Mouse (Mus musculus) limb, embryonic 13.5 days (tissue): ENCODE data around the gene Bcs1l. TPM values are rescaled to one million over a fixed set of nuclear protein-coding genes. Genes with fewer than 3 reads are reported as not detected.

ENCODE experiments used
- ATAC-seq: fragments of 200-750 bp; cut with Nextera tagmentation; 2 replicates; pipeline ENCODE4 v1.8.0; 2017; ENCODE audit warnings: low read depth, moderate number of reproducible peaks, moderate TSS enrichment; ENCODE audit not compliant: low FRiP score
- H3K27ac ChIP-seq: fragments of 300-500 bp; sonication (generic); 2 replicates; pipeline ENCODE4 v1.5.1; 2015; ENCODE audit warnings: inconsistent platforms, mild to moderate bottlenecking, moderate library complexity
- H3K27me3 ChIP-seq: fragments of 300-500 bp; sonication (generic); 2 replicates; pipeline ENCODE4 v1.6.1; 2015; ENCODE audit warnings: mild to moderate bottlenecking, inconsistent platforms
- H3K36me3 ChIP-seq: fragments of 300-500 bp; sonication (generic); 2 replicates; pipeline ENCODE4 v1.6.1; 2015; ENCODE audit warnings: inconsistent platforms, mild to moderate bottlenecking, moderate library complexity
- H3K4me1 ChIP-seq: fragments of 300-500 bp; sonication (generic); 2 replicates; pipeline ENCODE4 v1.6.1; 2015; ENCODE audit warnings: inconsistent platforms
- H3K4me2 ChIP-seq: fragments of 300-500 bp; sonication (generic); replicated peaks from 2 replicates; pipeline ENCODE4 v1.6.1; 2015; ENCODE audit warnings: inconsistent platforms, mild to moderate bottlenecking, moderate library complexity
- H3K4me3 ChIP-seq: fragments of 300-500 bp; sonication (generic); 2 replicates; pipeline ENCODE4 v1.5.1; 2015; ENCODE audit warnings: moderate library complexity, mild to moderate bottlenecking, inconsistent platforms
- H3K9ac ChIP-seq: fragments of 300-500 bp; sonication (generic); 2 replicates; pipeline ENCODE4 v1.6.1; 2015; ENCODE audit warnings: mild to moderate bottlenecking, inconsistent platforms
- H3K9me3 ChIP-seq: fragments of 300-500 bp; sonication (generic); 2 replicates; pipeline ENCODE4 v1.6.1; 2016; ENCODE audit warnings: inconsistent platforms
- WGBS: fragments of 180-500 bp; shearing (Covaris S2); methylation state at CpG from one replicate; pipeline ENCODE4 v1.1.7; 2015; 5-methylcytosine and 5-hydroxymethylcytosine counted together
- polyA plus RNA-seq: library from polyadenylated mRNA; unstranded; fragments of >200 nt; fragmentation: Nextera tagmentation; extraction: Ambion mirVana; gene quantifications from 2 replicates; pipeline ENCODE4 v1.2.1, GENCODE M21; 2015

Gene Bcs1l
- 16.5 and 16.6 TPM in 2 replicates for polyA plus RNA-seq

- Histone ChIP-seq H3K9me3 (no peaks in the 10 kb centered on the region), H3K4me2 (peak within 1 kb of the TSS; percentile 93), H3K9ac (peak within 1 kb of the TSS; percentile 80), H3K27me3 (no peaks in the 10 kb centered on the region), H3K4me3 (peak within 1 kb of the TSS; percentile 88), H3K4me1 (peaks cover 28% of the 10 kb centered on the region), H3K36me3 (peaks cover 42% of the 10 kb centered on the region), H3K27ac (peak within 1 kb of the TSS; percentile 78)
- WGBS, result under 1% methylated on average over 48 of the region's 48 CpGs
- ATAC-seq, result peak; percentile 99
Measured at GRCm38 (mm10) chr1:74587773-74588445, at the start of gene Bcs1l, which contains the start of gene Zfp142. Gene Bcs1l (plus strand): TSS chr1:74588289. Gene Zfp142 (minus strand): TSS chr1:74588246.

DNA sequence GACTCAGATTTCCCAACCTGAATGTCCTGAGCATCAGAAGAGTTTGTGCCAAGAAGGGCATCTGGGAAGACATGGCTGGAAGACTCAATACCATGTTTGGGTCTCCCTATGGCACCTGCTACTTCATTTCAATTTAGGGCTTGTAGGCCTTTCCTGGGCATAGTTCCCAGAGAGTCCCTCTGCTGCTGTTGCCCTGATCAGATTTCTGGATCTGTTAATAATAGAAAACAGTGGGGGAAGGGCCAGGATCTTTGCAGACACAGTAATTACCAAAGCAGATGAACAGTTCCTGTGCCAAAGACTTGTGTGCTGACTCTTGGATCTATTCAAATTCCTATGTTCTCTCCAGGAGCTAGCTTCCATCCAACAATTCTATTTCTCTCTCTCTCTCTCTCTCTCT, 49.4 kb upstream of the Bcs1l start:
- H3K36me3 ChIP-seq, result no peaks in the 10 kb centered on the region
- H3K27ac ChIP-seq, result no peak overlapping the region
- no peaks in the 10 kb centered on the region for H3K9me3 ChIP-seq
- no peak for ATAC-seq
- H3K4me1 ChIP-seq, result peaks cover 11% of the 10 kb centered on the region; the same call in 1 of the 2 replicates
- no peak overlapping the region for H3K9ac ChIP-seq
- H3K4me2 ChIP-seq, result no peak overlapping the region
- H3K4me3 ChIP-seq, result no peak overlapping the region
- H3K27me3 ChIP-seq, result peaks cover 4% of the 10 kb centered on the region; the same call in 1 of the 2 replicates

- peak; percentile 72; the same call in 1 of the 2 replicates for ATAC-seq
Measured at GRCm38 (mm10) chr1:74542451-74542961, 45.6 kb upstream of the Bcs1l start, which contains the start of gene Plcd4. Gene Plcd4 (plus strand): TSS chr1:74542888.

DNA sequence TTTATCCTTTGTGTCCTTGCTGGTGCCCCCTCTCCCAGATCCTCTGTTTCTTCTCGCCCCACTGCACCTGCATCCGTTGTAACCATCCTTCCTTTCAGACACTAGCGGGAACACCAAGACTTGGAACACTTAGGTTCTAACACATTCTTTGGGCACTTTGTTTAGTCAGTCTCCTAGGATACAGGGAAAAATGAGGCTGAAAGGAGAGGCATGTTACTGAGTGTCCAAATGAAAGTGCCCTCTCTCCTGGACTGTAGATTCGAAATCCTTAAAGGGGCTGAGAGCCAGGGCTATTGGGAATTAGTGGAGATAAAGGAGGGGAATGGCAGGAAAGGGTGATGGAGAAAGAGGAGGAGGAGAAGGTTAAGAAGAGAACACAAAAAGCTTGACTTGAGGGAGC, 43.9 kb upstream of the Bcs1l start, which contains the start of gene Usp37:
Gene Usp37, minus strand, starts transcription at position 101 of the 400 bp plus-strand sequence.
- Histone ChIP-seq H3K9ac (no peak within 1 kb of the TSS), H3K4me2 (peak within 1 kb of the TSS; percentile 41; the same call in 1 of the 2 replicates), H3K36me3 (no peaks in the 10 kb centered on the region), H3K27ac (no peak within 1 kb of the TSS), H3K27me3 (peaks cover 6% of the 10 kb centered on the region; the same call in 1 of the 2 replicates), H3K4me1 (peaks cover 11% of the 10 kb centered on the region; the same call in 1 of the 2 replicates), H3K4me3 (no peak within 1 kb of the TSS), H3K9me3 (no peaks in the 10 kb centered on the region)
- ATAC-seq, result no peak
- WGBS, result 83% methylated on average over 4 of the region's 4 CpGs

More at GRCm38 (mm10) chr1:74542451-74542961, 45.6 kb upstream of the Bcs1l start, which contains the start of gene Plcd4:
- Histone ChIP-seq H3K27ac (no peak within 1 kb of the TSS), H3K9ac (no peak within 1 kb of the TSS), H3K9me3 (no peaks in the 10 kb centered on the region), H3K36me3 (no peaks in the 10 kb centered on the region), H3K4me2 (peak within 1 kb of the TSS; percentile 41), H3K27me3 (peaks cover 4% of the 10 kb centered on the region; the same call in 1 of the 2 replicates), H3K4me3 (no peak within 1 kb of the TSS), H3K4me1 (peaks cover 11% of the 10 kb centered on the region; the same call in 1 of the 2 replicates)
- WGBS, result 9% methylated on average over 6 of the region's 6 CpGs

GRCm38 (mm10) chr1:74559061-74559460, 29.0 kb upstream of the Bcs1l start:
- Histone ChIP-seq H3K36me3 (peaks cover 8% of the 10 kb centered on the region), H3K4me1 (no peaks in the 10 kb centered on the region), H3K9ac (no peak overlapping the region), H3K27ac (no peak overlapping the region), H3K27me3 (no peaks in the 10 kb centered on the region), H3K9me3 (no peaks in the 10 kb centered on the region), H3K4me2 (no peak overlapping the region), H3K4me3 (no peak overlapping the region)
- no peak for ATAC-seq
- 82% methylated on average over 5 of the region's 5 CpGs for WGBS

- Histone ChIP-seq H3K4me3 (no peak overlapping the region), H3K9ac (no peak overlapping the region), H3K9me3 (no peaks in the 10 kb centered on the region), H3K4me1 (no peaks in the 10 kb centered on the region), H3K27me3 (no peaks in the 10 kb centered on the region), H3K36me3 (peaks cover 71% of the 10 kb centered on the region), H3K27ac (no peak overlapping the region), H3K4me2 (no peak overlapping the region)
- 94% methylated on average over 6 of the region's 6 CpGs for WGBS
- ATAC-seq, result no peak
Measured at GRCm38 (mm10) chr1:74565834-74566233, 22.3 kb upstream of the Bcs1l start.

DNA sequence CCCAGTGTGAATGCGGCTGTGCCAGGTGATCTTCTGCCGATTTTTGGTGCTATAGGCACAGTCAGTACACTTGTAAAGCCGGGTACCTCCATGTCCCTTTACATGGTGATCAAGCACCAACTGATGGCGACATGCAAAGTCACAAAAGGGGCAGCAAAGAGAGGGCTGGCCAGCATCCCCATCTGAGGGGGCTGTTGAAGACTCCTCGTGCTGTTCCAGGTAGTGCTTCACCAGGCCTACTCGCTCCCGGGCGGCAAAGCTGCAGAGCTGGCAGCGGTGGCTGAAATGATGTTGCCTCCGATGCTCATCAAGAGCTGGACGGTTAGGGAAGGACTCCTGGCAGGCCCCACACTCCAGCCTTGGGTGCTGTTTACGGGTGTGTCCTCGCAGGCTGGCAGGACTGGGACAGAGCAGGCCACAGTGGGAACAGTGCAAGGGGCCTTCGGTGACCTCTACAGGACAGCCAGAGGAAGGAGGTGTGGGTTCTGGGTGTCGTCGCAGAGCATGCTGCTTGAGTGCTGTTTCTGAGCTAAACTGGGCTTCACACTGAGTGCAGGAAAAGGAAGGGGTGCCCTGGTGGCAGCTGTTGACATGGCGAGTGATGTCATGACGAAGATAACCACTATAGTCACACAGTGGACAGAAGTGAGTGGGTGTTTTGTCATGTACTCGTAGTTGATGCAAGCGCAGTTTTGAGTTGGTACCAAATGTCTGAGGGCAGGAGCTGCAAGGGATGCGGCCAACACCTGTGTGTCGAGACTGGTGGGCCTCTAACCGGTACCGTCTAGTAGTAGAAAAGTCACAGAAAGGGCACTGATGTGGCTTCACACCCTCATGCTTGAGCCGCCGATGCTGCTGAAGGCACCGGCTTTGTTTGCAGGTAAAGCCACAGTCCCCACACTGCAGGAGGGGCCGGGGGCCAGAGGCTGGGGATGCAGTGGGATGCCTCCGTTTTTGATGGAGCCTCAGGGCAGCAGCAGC, 18.1 kb upstream of the Bcs1l start:
- Histone ChIP-seq H3K27me3 (no peaks in the 10 kb centered on the region), H3K27ac (no peak overlapping the region)

DNA sequence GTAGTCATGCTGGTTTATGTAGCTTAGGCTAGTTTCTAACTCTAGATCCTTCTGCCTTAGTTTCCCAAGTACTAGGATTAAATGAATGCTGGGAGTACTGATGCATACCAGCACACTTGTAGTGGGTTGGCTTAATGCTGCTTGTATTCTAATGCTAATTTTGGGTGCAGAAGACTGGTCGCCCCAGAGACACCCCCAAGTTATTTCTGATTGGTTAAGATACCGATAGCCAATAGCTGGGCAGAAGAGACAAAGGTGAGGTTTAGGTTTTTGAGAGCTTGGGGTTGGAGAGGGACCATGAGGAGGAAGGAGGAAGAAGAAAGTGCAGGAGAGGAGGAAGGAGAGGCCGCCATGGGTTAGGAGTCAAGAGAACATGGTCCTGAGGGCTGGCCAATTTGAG, 5.5 kb upstream of the Bcs1l start:
- H3K27ac ChIP-seq, result no peak overlapping the region
- H3K9me3 ChIP-seq, result no peaks in the 10 kb centered on the region
- H3K4me2 ChIP-seq, result no peak overlapping the region
- H3K27me3 ChIP-seq, result no peaks in the 10 kb centered on the region
- H3K4me3 ChIP-seq, result no peak overlapping the region
- no peak for ATAC-seq
- peaks cover 55% of the 10 kb centered on the region for H3K36me3 ChIP-seq
- H3K4me1 ChIP-seq, result peaks cover 21% of the 10 kb centered on the region
- WGBS, result 80% methylated on average over 3 of the region's 3 CpGs
- H3K9ac ChIP-seq, result no peak overlapping the region

More for the DNA sequence above, 18.1 kb upstream of the Bcs1l start:
- Histone ChIP-seq H3K9me3 (no peaks in the 10 kb centered on the region), H3K4me2 (no peak overlapping the region), H3K4me1 (no peaks in the 10 kb centered on the region), H3K9ac (no peak overlapping the region), H3K36me3 (peaks cover 95% of the 10 kb centered on the region), H3K4me3 (no peak overlapping the region)
- 93% methylated on average over 29 of the region's 29 CpGs for WGBS
- no peak for ATAC-seq

DNA sequence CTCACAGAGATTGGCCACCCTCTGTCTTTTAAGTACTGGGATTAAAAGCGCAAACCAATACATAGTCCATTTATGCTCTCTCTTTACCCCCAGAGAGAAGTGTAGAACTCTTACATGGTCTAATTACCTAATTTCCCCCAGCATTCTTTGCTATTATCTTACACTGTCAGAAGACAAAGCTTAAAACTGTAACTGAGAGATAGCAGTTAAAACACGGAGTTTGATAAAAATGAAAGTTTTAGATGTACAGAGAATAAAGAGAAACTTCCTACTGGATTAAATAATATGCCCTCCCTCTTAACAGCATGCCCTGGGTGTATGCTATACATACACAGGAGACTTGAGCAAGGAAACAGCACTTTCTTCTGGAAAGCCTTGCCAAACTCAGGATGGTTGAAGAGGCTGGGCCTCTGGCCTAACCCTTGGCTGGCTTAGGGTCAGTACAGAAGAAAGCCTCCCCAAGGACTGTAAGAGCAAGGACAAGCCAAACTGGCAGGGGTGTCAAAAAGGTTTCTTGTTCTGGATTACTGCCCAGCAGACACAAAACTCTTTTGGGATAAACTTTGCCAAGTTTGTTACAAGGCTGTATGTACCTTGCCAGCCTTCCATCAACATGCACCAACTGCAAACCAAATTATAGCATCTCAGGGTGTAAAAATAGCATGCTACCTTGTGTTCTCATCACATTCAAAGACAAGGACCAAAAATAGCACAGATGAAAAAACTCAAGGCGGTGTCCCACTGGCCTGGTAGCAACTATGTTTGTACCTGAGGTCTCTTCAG, 3.3 kb upstream of the Bcs1l start:
- Histone ChIP-seq H3K36me3 (peaks cover 37% of the 10 kb centered on the region), H3K4me2 (no peak overlapping the region), H3K9ac (no peak overlapping the region; the same call in 1 of the 2 replicates), H3K9me3 (no peaks in the 10 kb centered on the region), H3K27me3 (no peaks in the 10 kb centered on the region), H3K4me1 (peaks cover 28% of the 10 kb centered on the region), H3K4me3 (no peak overlapping the region), H3K27ac (no peak overlapping the region)
- no peak for ATAC-seq
- 96% methylated on average over 3 of the region's 3 CpGs for WGBS

- no peak for ATAC-seq
- H3K4me3 ChIP-seq, result peak overlapping the region; percentile 88
- no peaks in the 10 kb centered on the region for H3K9me3 ChIP-seq
- under 1% methylated on average over 24 of the region's 24 CpGs for WGBS
- H3K4me1 ChIP-seq, result peaks cover 28% of the 10 kb centered on the region
- no peaks in the 10 kb centered on the region for H3K27me3 ChIP-seq
- peak overlapping the region; percentile 93 for H3K4me2 ChIP-seq
- peaks cover 46% of the 10 kb centered on the region for H3K36me3 ChIP-seq
- peak overlapping the region; percentile 80 for H3K9ac ChIP-seq
- H3K27ac ChIP-seq, result peak overlapping the region; percentile 78
Measured at GRCm38 (mm10) chr1:74587233-74587772, 786 bp upstream of the Bcs1l start.

- ATAC-seq, result no peak
- H3K4me3 ChIP-seq, result no peak overlapping the region
- 90% methylated on average over 8 of the region's 8 CpGs for WGBS
Measured at GRCm38 (mm10) chr1:74594434-74594833, 6.3 kb downstream of the Bcs1l start.

More at GRCm38 (mm10) chr1:74594434-74594833, 6.3 kb downstream of the Bcs1l start:
- no peaks in the 10 kb centered on the region for H3K27me3 ChIP-seq
- no peak overlapping the region for H3K9ac ChIP-seq
- H3K4me2 ChIP-seq, result no peak overlapping the region
- H3K36me3 ChIP-seq, result peaks cover 88% of the 10 kb centered on the region
- no peaks in the 10 kb centered on the region for H3K4me1 ChIP-seq
- H3K9me3 ChIP-seq, result no peaks in the 10 kb centered on the region
- H3K27ac ChIP-seq, result no peak overlapping the region
